Comparison of ENCODE assay signal across 20 mouse cellular contexts in the genomic region with DNA sequence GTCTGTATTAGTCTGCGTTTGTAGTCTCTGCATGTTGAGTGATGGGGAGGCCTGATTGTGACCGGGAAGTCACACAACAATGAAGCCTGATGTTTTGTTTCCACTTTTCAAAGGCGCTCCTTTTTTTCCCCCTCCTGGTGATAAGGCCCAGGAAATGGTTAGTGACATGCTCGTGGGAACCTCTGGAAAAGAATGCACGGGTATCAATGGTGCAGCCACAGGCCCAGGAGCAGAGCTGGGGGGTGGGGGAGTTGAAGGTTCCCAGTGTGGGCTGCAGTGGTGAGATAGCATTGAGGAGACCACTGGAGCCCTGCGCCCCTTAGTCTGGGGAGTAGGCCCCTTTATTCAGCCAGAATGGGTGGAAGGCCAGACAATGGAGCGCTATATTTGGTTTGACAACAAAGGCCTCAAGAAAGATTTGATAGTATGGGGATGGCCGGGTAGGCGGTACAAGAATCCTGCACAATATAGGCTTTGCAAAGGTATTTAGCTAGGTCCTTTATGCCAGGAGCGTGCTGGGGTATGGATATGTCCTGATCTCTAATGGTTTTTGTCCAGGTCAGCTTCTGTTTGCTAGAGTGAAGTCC.
A peak's percentile ranks its signal among the peaks of the same experiment; 100 is the strongest.
DNase-seq lines count a peak whose midpoint lies in the region; ATAC-seq lines count a peak whose summit lies in the region.
"Had no signal": no experiment of that assay in that cellular context is flagged by ENCODE, and none has a peak within 500 bp of the region (broad histone marks: within the 10 kb centered on the region; RNA-seq: fewer than 3 reads in every experiment).

No protein-coding gene starts in this region.

- no peaks in the 10 kb centered on the region for H3K27me3 ChIP-seq in heart, embryonic 11.5 days (ENCODE audit: control insufficient read depth, insufficient read depth, low read length)
- no peaks in the 10 kb centered on the region for H3K27me3 ChIP-seq in hindbrain, embryonic 12.5 days
- H3K27me3 ChIP-seq in hindbrain, embryonic 13.5 days: no peaks in the 10 kb centered on the region; the same call in 1 of the 2 replicates
- H3K27me3 ChIP-seq: embryonic facial prominence, embryonic 15.5 days; forebrain, embryonic 15.5 days; intestine, embryonic 15.5 days; kidney, embryonic 15.5 days; liver, embryonic 13.5 days; neural tube, embryonic 15.5 days; Patski had no signal

- DNase-seq in heart, adult 8-10 months (ENCODE audit: low spot score): no peak
- peak; percentile 26 for DNase-seq in retina, postnatal 1 day
- no peak for DNase-seq in retina, embryonic 14.5 days (ENCODE audit: low spot score)
- DNase-seq: cerebellum, postnatal 14 days; heart, postnatal 10 days; layer of hippocampus, postnatal 36 days; left cerebral cortex, postnatal 4 days; liver, embryonic 13.5 days; right cerebral cortex, adult 18-20 months; thymus, postnatal 14 days had no signal

- WGBS in heart, embryonic 11.5 days (ENCODE audit: insufficient replicate concordance): 28% methylated on average over 10 of the region's 10 CpGs
- 25% methylated on average over 10 of the region's 10 CpGs for WGBS in hindbrain, embryonic 12.5 days
- 18% methylated on average over 10 of the region's 10 CpGs for WGBS in hindbrain, embryonic 13.5 days

- H3K4me2 ChIP-seq in heart, embryonic 11.5 days: no peak overlapping the region
- H3K4me2 ChIP-seq in hindbrain, embryonic 12.5 days (replicated peaks): no peak overlapping the region
- no peak overlapping the region for H3K4me2 ChIP-seq in hindbrain, embryonic 13.5 days
- H3K4me2 ChIP-seq: embryonic facial prominence, embryonic 15.5 days; forebrain, embryonic 15.5 days; intestine, embryonic 15.5 days; kidney, embryonic 15.5 days; liver, embryonic 13.5 days; neural tube, embryonic 15.5 days had no signal

- H3K4me1 ChIP-seq in heart, embryonic 11.5 days (ENCODE audit: control insufficient read depth, insufficient read depth, low read length): peaks cover 16% of the 10 kb centered on the region
- peaks cover 9% of the 10 kb centered on the region for H3K4me1 ChIP-seq in hindbrain, embryonic 12.5 days
- peaks cover 8% of the 10 kb centered on the region for H3K4me1 ChIP-seq in hindbrain, embryonic 13.5 days (replicated peaks)
- H3K4me1 ChIP-seq: embryonic facial prominence, embryonic 15.5 days; intestine, embryonic 15.5 days; liver, embryonic 13.5 days had no signal

- no peak overlapping the region for H3K9ac ChIP-seq in heart, embryonic 11.5 days (ENCODE audit: low read depth, low read length)
- H3K9ac ChIP-seq in hindbrain, embryonic 12.5 days: no peak overlapping the region
- H3K9ac ChIP-seq in hindbrain, embryonic 13.5 days: no peak overlapping the region
- H3K9ac ChIP-seq: embryonic facial prominence, embryonic 15.5 days; forebrain, embryonic 15.5 days; intestine, embryonic 15.5 days; kidney, embryonic 15.5 days; liver, embryonic 13.5 days; neural tube, embryonic 15.5 days had no signal

- H3K4me3 ChIP-seq in heart, embryonic 11.5 days (ENCODE audit: low read depth, low read length): no peak overlapping the region
- H3K4me3 ChIP-seq in hindbrain, embryonic 12.5 days: no peak overlapping the region
- no peak overlapping the region for H3K4me3 ChIP-seq in hindbrain, embryonic 13.5 days
- H3K4me3 ChIP-seq: embryonic facial prominence, embryonic 15.5 days; forebrain, embryonic 15.5 days; intestine, embryonic 15.5 days; kidney, embryonic 15.5 days; liver, embryonic 13.5 days; neural tube, embryonic 15.5 days had no signal

- peak overlapping the region; percentile 57 for H3K27ac ChIP-seq in heart, embryonic 11.5 days (ENCODE audit: low read depth, low read length)
- H3K27ac ChIP-seq in hindbrain, embryonic 12.5 days: no peak overlapping the region
- H3K27ac ChIP-seq in hindbrain, embryonic 13.5 days: no peak overlapping the region
- H3K27ac ChIP-seq: embryonic facial prominence, embryonic 15.5 days; forebrain, embryonic 15.5 days; intestine, embryonic 15.5 days; kidney, embryonic 15.5 days; liver, embryonic 13.5 days; neural tube, embryonic 15.5 days had no signal

- no peaks in the 10 kb centered on the region for H3K9me3 ChIP-seq in heart, embryonic 11.5 days (replicated peaks; ENCODE audit: control insufficient read depth, low read length)
- no peaks in the 10 kb centered on the region for H3K9me3 ChIP-seq in hindbrain, embryonic 12.5 days (replicated peaks)
- H3K9me3 ChIP-seq in hindbrain, embryonic 13.5 days: no peaks in the 10 kb centered on the region
- H3K9me3 ChIP-seq: embryonic facial prominence, embryonic 15.5 days; forebrain, embryonic 15.5 days; intestine, embryonic 15.5 days; kidney, embryonic 15.5 days; liver, embryonic 13.5 days; neural tube, embryonic 15.5 days had no signal

- no peaks in the 10 kb centered on the region for H3K36me3 ChIP-seq in heart, embryonic 11.5 days (ENCODE audit: control insufficient read depth, insufficient read depth, low read length)
- H3K36me3 ChIP-seq in hindbrain, embryonic 12.5 days: no peaks in the 10 kb centered on the region
- H3K36me3 ChIP-seq in hindbrain, embryonic 13.5 days: no peaks in the 10 kb centered on the region
- H3K36me3 ChIP-seq: embryonic facial prominence, embryonic 15.5 days; forebrain, embryonic 15.5 days; intestine, embryonic 15.5 days; kidney, embryonic 15.5 days; liver, embryonic 13.5 days; neural tube, embryonic 15.5 days had no signal

- peak; percentile 75; the same call in 1 of the 2 replicates for ATAC-seq in heart, embryonic 11.5 days (replicated peaks; ENCODE audit: insufficient number of reproducible peaks, low FRiP score, low TSS enrichment)
- ATAC-seq in hindbrain, embryonic 12.5 days (ENCODE audit: low FRiP score): peak; percentile 64; the same call in 1 of the 2 replicates
- no peak for ATAC-seq in hindbrain, embryonic 13.5 days (ENCODE audit: low FRiP score)
- no peak for ATAC-seq in erythroblast, adult 5-6 weeks (replicated peaks; ENCODE audit: low FRiP score, poor library complexity, severe bottlenecking)
- ATAC-seq: forebrain, embryonic 15.5 days; intestine, embryonic 15.5 days; Patski had no signal

Comparison
In these comparisons a context has a peak if more than half of its experiments do, and no peak if none do; other contexts are left out.
1. ATAC-seq: peak in heart, embryonic 11.5 days (single experiment) and hindbrain, embryonic 12.5 days (single experiment); none in hindbrain, embryonic 13.5 days (single experiment) and erythroblast, adult 5-6 weeks (single experiment).